Mouse (Mus musculus) olfactory bulb, adult 2 months (tissue): ENCODE data around the gene Spem2.

Experiments used
- CTCF ChIP-seq: fragments of 200-500 bp; IDR thresholded peaks from 2 replicates; pipeline ENCODE4 v1.5.1; 2012; ENCODE audit warnings: low read depth, mild to moderate bottlenecking, low read length, moderate library complexity; ENCODE audit not compliant: insufficient read depth
- POLR2A ChIP-seq: fragments of 200-500 bp; IDR thresholded peaks from 2 replicates; pipeline ENCODE4 v1.6.1; 2012; ENCODE audit warnings: mild to moderate bottlenecking, low read depth, low read length, moderate library complexity; ENCODE audit not compliant: insufficient read depth

DNA sequence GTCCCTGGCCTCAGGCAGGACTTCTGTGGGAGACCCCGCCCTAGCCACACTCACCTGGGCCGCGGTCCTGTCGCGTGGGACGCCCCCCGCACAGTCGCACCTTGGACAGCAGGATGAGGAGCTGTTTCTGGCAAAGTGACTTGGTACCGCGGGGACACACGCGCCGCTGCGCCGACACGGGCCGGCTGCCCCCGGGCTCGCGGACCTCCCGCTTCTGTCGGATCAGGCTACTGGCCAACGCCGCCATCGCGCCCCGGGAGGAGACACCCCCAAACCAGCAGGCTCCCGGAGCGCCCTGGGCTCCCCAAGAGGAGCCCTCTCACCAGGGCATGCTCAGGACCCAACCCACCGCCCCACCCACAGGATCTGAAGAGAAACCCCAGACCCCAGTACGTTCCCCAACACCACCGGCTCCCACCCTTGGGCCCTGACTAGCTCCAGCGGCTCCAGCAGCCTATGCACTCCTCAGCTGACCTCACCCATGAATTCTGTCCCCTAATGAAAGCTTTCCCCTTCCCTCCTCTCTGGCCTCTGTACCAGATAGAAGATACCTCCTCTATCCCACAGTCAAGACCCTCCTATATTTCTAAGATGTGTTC is 16.8 kb downstream of the Spem2 start, which contains the start of gene Fgf11:
- no peak for TF ChIP-seq CTCF
- TF ChIP-seq POLR2A: no peak
